Mouse (Mus musculus) stomach, embryonic 14.5 days (tissue): ENCODE data around the gene Med11. TPM values are rescaled to one million over a fixed set of nuclear protein-coding genes. Genes with fewer than 3 reads are reported as not detected.

Source experiments
- ATAC-seq: fragments of 200-750 bp; cut with Nextera tagmentation; 2 replicates; pipeline ENCODE4 v1.8.0; 2017; ENCODE audit warnings: low read depth, moderate TSS enrichment; ENCODE audit not compliant: insufficient number of reproducible peaks, insufficient read depth, low FRiP score
- H3K27ac ChIP-seq: fragments of 300-500 bp; sonication (generic); 2 replicates; pipeline ENCODE4 v1.5.1; 2014; ENCODE audit warnings: mild to moderate bottlenecking, low read length, moderate library complexity, mixed read lengths
- H3K27me3 ChIP-seq: fragments of 300-500 bp; sonication (generic); 2 replicates; pipeline ENCODE4 v1.6.1; 2014; ENCODE audit warnings: low read length, control low read depth, mixed read lengths; ENCODE audit not compliant: control insufficient read depth, insufficient read depth
- H3K36me3 ChIP-seq: fragments of 300-500 bp; sonication (generic); 2 replicates; pipeline ENCODE4 v1.6.1; 2014; ENCODE audit warnings: mild to moderate bottlenecking, control low read depth, low read length, moderate library complexity, mixed read lengths; ENCODE audit not compliant: control insufficient read depth, insufficient read depth
- H3K4me1 ChIP-seq: fragments of 300-500 bp; sonication (generic); 2 replicates; pipeline ENCODE4 v1.6.1; 2014; ENCODE audit warnings: low read length, control low read depth, mixed read lengths; ENCODE audit not compliant: control insufficient read depth, insufficient read depth
- H3K4me2 ChIP-seq: fragments of 300-500 bp; sonication (generic); replicated peaks from 2 replicates; pipeline ENCODE4 v1.6.1; 2014; ENCODE audit warnings: low read depth, low read length, control low read depth
- H3K4me3 ChIP-seq: fragments of 300-500 bp; sonication (generic); 2 replicates; pipeline ENCODE4 v1.5.1; 2014; ENCODE audit warnings: low read depth, low read length, control low read depth
- H3K9ac ChIP-seq: fragments of 300-500 bp; sonication (generic); replicated peaks from 2 replicates; pipeline ENCODE4 v1.6.1; 2014; ENCODE audit warnings: low read depth, mild to moderate bottlenecking, control low read depth, low read length, moderate library complexity, mixed read lengths
- H3K9me3 ChIP-seq: fragments of 300-500 bp; sonication (generic); 2 replicates; pipeline ENCODE4 v1.6.1; 2016; ENCODE audit warnings: low read depth, low read length, control low read depth; ENCODE audit not compliant: control insufficient read depth
- WGBS: fragments of 180-500 bp; shearing (Covaris S2); extraction: QIAGEN DNeasy Blood & Tissue Kit; methylation state at CpG from one replicate; pipeline ENCODE4 v1.1.7; 2014; 5-methylcytosine and 5-hydroxymethylcytosine counted together
- polyA plus RNA-seq: library from polyadenylated mRNA; unstranded; fragments of >200 nt; fragmentation: Nextera tagmentation; extraction: Ambion mirVana; gene quantifications from 2 replicates; pipeline ENCODE4 v1.2.1, GENCODE M21; 2014

The Med11 gene
- polyA plus RNA-seq, 1 experiment from 2014 or later = 49.8 TPM

- Histone ChIP-seq H3K36me3 (peaks cover 21% of the 10 kb centered on the region), H3K4me2 (no peak overlapping the region), H3K4me1 (0 out of 2 replicates have a peak, but pooled peaks cover under 1% of the 10 kb centered on the region), H3K9me3 (no peaks in the 10 kb centered on the region), H3K4me3 (no peak overlapping the region), H3K27me3 (no peaks in the 10 kb centered on the region), H3K27ac (no peak overlapping the region), H3K9ac (no peak overlapping the region)
- no peak for ATAC-seq
- WGBS = 88% methylated on average over 7 of the region's 7 CpGs
Observed at GRCm38 (mm10) chr11:70438728-70439374, 12.9 kb upstream of the Med11 start.

- Histone ChIP-seq H3K27me3 (no peaks in the 10 kb centered on the region), H3K9me3 (no peaks in the 10 kb centered on the region), H3K9ac (no peak overlapping the region), H3K4me2 (no peak overlapping the region), H3K36me3 (peaks cover 21% of the 10 kb centered on the region), H3K27ac (no peak overlapping the region), H3K4me1 (no peaks in the 10 kb centered on the region), H3K4me3 (no peak overlapping the region)
- 67% methylated on average over 4 of the region's 4 CpGs for WGBS
- ATAC-seq = no peak
Observed at GRCm38 (mm10) chr11:70440637-70441036, 11.1 kb upstream of the Med11 start.

GRCm38 (mm10) chr11:70441882-70442281 is 9.8 kb upstream of the Med11 start:
- Histone ChIP-seq H3K4me2 (no peak overlapping the region), H3K36me3 (peaks cover 19% of the 10 kb centered on the region), H3K27me3 (no peaks in the 10 kb centered on the region), H3K9ac (no peak overlapping the region), H3K4me1 (no peaks in the 10 kb centered on the region), H3K4me3 (no peak overlapping the region), H3K27ac (no peak overlapping the region), H3K9me3 (no peaks in the 10 kb centered on the region)
- WGBS = 92% methylated on average over 7 of the region's 7 CpGs
- no peak for ATAC-seq

GRCm38 (mm10) chr11:70443964-70444363 is 7.8 kb upstream of the Med11 start:
- H3K4me2 ChIP-seq = no peak overlapping the region
- H3K9ac ChIP-seq = no peak overlapping the region
- H3K36me3 ChIP-seq = peaks cover 5% of the 10 kb centered on the region; the same call in 1 of the 2 replicates
- H3K27me3 ChIP-seq = no peaks in the 10 kb centered on the region
- WGBS = 78% methylated on average over 3 of the region's 3 CpGs
- no peaks in the 10 kb centered on the region for H3K9me3 ChIP-seq
- H3K27ac ChIP-seq = no peak overlapping the region
- no peak overlapping the region for H3K4me3 ChIP-seq
- H3K4me1 ChIP-seq = no peaks in the 10 kb centered on the region
- no peak for ATAC-seq

- H3K36me3 ChIP-seq = peaks cover 5% of the 10 kb centered on the region; the same call in 1 of the 2 replicates
- ATAC-seq = 0 out of 2 replicates have a peak, but pooled peaks have one; percentile 49
- no peaks in the 10 kb centered on the region for H3K27me3 ChIP-seq
- 60% methylated on average over 6 of the region's 6 CpGs for WGBS
- H3K9me3 ChIP-seq = no peaks in the 10 kb centered on the region
- no peak overlapping the region for H3K27ac ChIP-seq
- H3K4me1 ChIP-seq = no peaks in the 10 kb centered on the region
- no peak overlapping the region for H3K4me2 ChIP-seq
- H3K9ac ChIP-seq = no peak overlapping the region
- H3K4me3 ChIP-seq = no peak overlapping the region
Observed at GRCm38 (mm10) chr11:70444667-70445066, 7.1 kb upstream of the Med11 start.

DNA sequence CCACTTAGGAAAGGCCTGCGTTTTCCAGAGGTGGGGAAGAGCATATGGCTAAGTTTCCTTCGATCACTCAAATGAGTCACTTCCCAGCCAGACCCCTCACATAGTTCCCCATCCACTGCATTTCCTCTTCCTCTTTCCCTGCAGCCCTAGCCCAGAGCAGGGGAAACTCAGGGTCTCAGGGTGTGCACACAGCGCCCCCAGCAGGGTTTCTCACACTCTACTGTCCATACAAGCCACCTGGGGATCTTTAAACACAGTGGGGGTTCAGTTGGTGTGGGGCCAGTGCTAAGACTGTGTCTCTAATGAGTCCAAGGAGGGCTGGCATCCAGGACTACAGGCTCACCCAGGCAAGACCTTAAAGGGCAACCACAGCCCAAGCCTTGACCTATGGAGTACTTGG is 5.0 kb upstream of the Med11 start:
- no peak overlapping the region for H3K4me2 ChIP-seq
- WGBS = 36% methylated on average over 3 of the region's 3 CpGs

DNA sequence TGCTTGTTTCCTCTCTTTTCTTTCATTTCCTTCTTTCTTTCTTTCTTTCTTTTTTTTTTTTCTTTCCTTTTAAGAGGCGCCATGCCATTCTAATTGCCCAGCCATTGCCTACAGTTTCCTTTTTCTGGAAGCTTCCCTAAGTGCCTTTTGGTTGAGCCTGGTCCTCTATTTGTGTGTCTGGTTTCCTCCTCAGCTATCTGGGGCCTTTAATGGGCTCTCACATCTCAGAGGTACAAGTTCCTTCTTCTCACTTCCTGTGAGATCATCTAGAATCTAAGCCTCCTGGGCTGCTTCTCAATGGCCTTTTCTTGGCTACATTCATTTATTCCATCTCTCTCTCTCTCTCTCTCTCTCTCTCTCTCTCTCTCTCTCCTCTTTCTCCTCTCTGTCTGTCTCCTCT is 4.3 kb upstream of the Med11 start:
- 80% methylated on average over 1 of the region's 1 CpGs for WGBS
- Histone ChIP-seq H3K9ac (no peak overlapping the region), H3K27ac (no peak overlapping the region), H3K27me3 (no peaks in the 10 kb centered on the region), H3K4me2 (no peak overlapping the region), H3K4me1 (peaks cover under 1% of the 10 kb centered on the region), H3K9me3 (no peaks in the 10 kb centered on the region), H3K36me3 (no peaks in the 10 kb centered on the region), H3K4me3 (no peak overlapping the region)
- no peak for ATAC-seq

More for the DNA sequence above, 5.0 kb upstream of the Med11 start:
- Histone ChIP-seq H3K4me3 (no peak overlapping the region), H3K36me3 (no peaks in the 10 kb centered on the region), H3K9me3 (no peaks in the 10 kb centered on the region), H3K27ac (no peak overlapping the region), H3K4me1 (no peaks in the 10 kb centered on the region), H3K27me3 (no peaks in the 10 kb centered on the region), H3K9ac (no peak overlapping the region)
- no peak for ATAC-seq

GRCm38 (mm10) chr11:70450926-70451325 is 793 bp upstream of the Med11 start:
- Histone ChIP-seq H3K27ac (no peak overlapping the region), H3K4me3 (no peak overlapping the region), H3K27me3 (no peaks in the 10 kb centered on the region), H3K4me2 (0 out of 2 replicates have a peak overlapping the region, but pooled peaks have one; percentile 41), H3K9me3 (no peaks in the 10 kb centered on the region), H3K4me1 (peaks cover 7% of the 10 kb centered on the region), H3K9ac (no peak overlapping the region), H3K36me3 (peaks cover 4% of the 10 kb centered on the region; the same call in 1 of the 2 replicates)
- WGBS = 90% methylated on average over 2 of the region's 2 CpGs
- no peak for ATAC-seq
